Mouse (Mus musculus) heart, embryonic 13.5 days (tissue): ENCODE results near the gene Susd4. TPM values are rescaled to one million over a fixed set of nuclear protein-coding genes. Genes with fewer than 3 reads are reported as not detected.

Experiments
- ATAC-seq: fragments of 200-750 bp; cut with Nextera tagmentation; 2 replicates; pipeline ENCODE4 v1.8.0; 2017; ENCODE audit warnings: moderate TSS enrichment; ENCODE audit not compliant: insufficient number of reproducible peaks, low FRiP score, low TSS enrichment; ENCODE audit errors: extremely low read depth
- H3K27ac ChIP-seq: fragments of 300-500 bp; sonication (generic); replicated peaks from 2 replicates; pipeline ENCODE4 v1.5.1; 2015; ENCODE audit warnings: moderate library complexity, mild to moderate bottlenecking, inconsistent platforms
- H3K27me3 ChIP-seq: fragments of 300-500 bp; sonication (generic); replicated peaks from 2 replicates; pipeline ENCODE4 v1.6.1; 2015; ENCODE audit warnings: mild to moderate bottlenecking, inconsistent platforms
- H3K36me3 ChIP-seq: fragments of 300-500 bp; sonication (generic); 2 replicates; pipeline ENCODE4 v1.6.1; 2015; ENCODE audit warnings: mild to moderate bottlenecking, inconsistent platforms
- H3K4me1 ChIP-seq: fragments of 300-500 bp; sonication (generic); 2 replicates; pipeline ENCODE4 v1.6.1; 2015; ENCODE audit warnings: inconsistent platforms
- H3K4me2 ChIP-seq: fragments of 300-500 bp; sonication (generic); 2 replicates; pipeline ENCODE4 v1.6.1; 2015; ENCODE audit warnings: inconsistent platforms, mild to moderate bottlenecking, moderate library complexity
- H3K4me3 ChIP-seq: fragments of 300-500 bp; sonication (generic); 2 replicates; pipeline ENCODE4 v1.5.1; 2015; ENCODE audit warnings: moderate library complexity, mild to moderate bottlenecking, inconsistent platforms
- H3K9ac ChIP-seq: fragments of 300-500 bp; sonication (generic); 2 replicates; pipeline ENCODE4 v1.6.1; 2015; ENCODE audit warnings: inconsistent platforms, mild to moderate bottlenecking, moderate library complexity
- H3K9me3 ChIP-seq: fragments of 300-500 bp; sonication (generic); 2 replicates; pipeline ENCODE4 v1.6.1; 2016; ENCODE audit warnings: inconsistent platforms
- WGBS: fragments of 180-500 bp; shearing (Covaris S2); methylation state at CpG from one replicate; pipeline ENCODE4 v1.1.7; 2015; ENCODE audit warnings: mixed read lengths; 5-methylcytosine and 5-hydroxymethylcytosine counted together
- polyA plus RNA-seq: library from polyadenylated mRNA; unstranded; fragments of >200 nt; fragmentation: Nextera tagmentation; extraction: Ambion mirVana; gene quantifications from 2 replicates; pipeline ENCODE4 v1.2.1, GENCODE M21; 2015

Susd4 gene
- polyA plus RNA-seq, 1 experiment from 2014 or later: 5.5 TPM

GRCm38 (mm10) chr1:182818931-182819330 lies 55.3 kb downstream of the Susd4 start:
- no peak for ATAC-seq
- Histone ChIP-seq H3K4me1 (peaks cover 40% of the 10 kb centered on the region), H3K36me3 (no peaks in the 10 kb centered on the region), H3K9ac (peak overlapping the region; percentile 37; the same call in 1 of the 2 replicates), H3K27me3 (no peaks in the 10 kb centered on the region), H3K4me2 (peak overlapping the region; percentile 18), H3K9me3 (no peaks in the 10 kb centered on the region), H3K27ac (no peak overlapping the region), H3K4me3 (no peak overlapping the region)
- 14% methylated on average over 10 of the region's 10 CpGs for WGBS

- H3K9ac ChIP-seq: no peak overlapping the region
- 65% methylated on average over 10 of the region's 10 CpGs for WGBS
Measured at GRCm38 (mm10) chr1:182822729-182823128, 59.1 kb downstream of the Susd4 start.

GRCm38 (mm10) chr1:182823723-182824421 lies 60.2 kb downstream of the Susd4 start:
- Histone ChIP-seq H3K36me3 (no peaks in the 10 kb centered on the region), H3K9ac (no peak overlapping the region), H3K4me1 (peaks cover 6% of the 10 kb centered on the region), H3K4me2 (no peak overlapping the region), H3K27me3 (no peaks in the 10 kb centered on the region; the same call in 1 of the 2 replicates), H3K9me3 (no peaks in the 10 kb centered on the region), H3K4me3 (no peak overlapping the region), H3K27ac (no peak overlapping the region)
- ATAC-seq: no peak
- WGBS: 58% methylated on average over 21 of the region's 21 CpGs

More at GRCm38 (mm10) chr1:182822729-182823128, 59.1 kb downstream of the Susd4 start:
- peaks cover 17% of the 10 kb centered on the region for H3K4me1 ChIP-seq
- H3K4me3 ChIP-seq: no peak overlapping the region
- H3K4me2 ChIP-seq: no peak overlapping the region
- no peaks in the 10 kb centered on the region for H3K36me3 ChIP-seq
- ATAC-seq: no peak
- H3K27me3 ChIP-seq: no peaks in the 10 kb centered on the region; the same call in 1 of the 2 replicates
- H3K9me3 ChIP-seq: no peaks in the 10 kb centered on the region
- no peak overlapping the region for H3K27ac ChIP-seq

GRCm38 (mm10) chr1:182826557-182826956 lies 62.9 kb downstream of the Susd4 start:
- Histone ChIP-seq H3K36me3 (no peaks in the 10 kb centered on the region), H3K9ac (no peak overlapping the region), H3K27ac (no peak overlapping the region), H3K9me3 (no peaks in the 10 kb centered on the region), H3K4me3 (no peak overlapping the region), H3K4me2 (no peak overlapping the region), H3K27me3 (no peaks in the 10 kb centered on the region; the same call in 1 of the 2 replicates), H3K4me1 (no peaks in the 10 kb centered on the region; the same call in 1 of the 2 replicates)
- WGBS: 78% methylated on average over 3 of the region's 3 CpGs
- ATAC-seq: no peak

- Histone ChIP-seq H3K4me3 (no peak overlapping the region), H3K36me3 (no peaks in the 10 kb centered on the region), H3K9ac (no peak overlapping the region), H3K27ac (no peak overlapping the region), H3K4me2 (no peak overlapping the region), H3K27me3 (no peaks in the 10 kb centered on the region), H3K4me1 (peaks cover 8% of the 10 kb centered on the region), H3K9me3 (no peaks in the 10 kb centered on the region)
- no peak for ATAC-seq
- 81% methylated on average over 6 of the region's 6 CpGs for WGBS
Measured at GRCm38 (mm10) chr1:182838061-182838460, 74.4 kb downstream of the Susd4 start.

GRCm38 (mm10) chr1:182839332-182839929 lies 75.8 kb downstream of the Susd4 start:
- ATAC-seq: no peak
- no peak overlapping the region for H3K4me3 ChIP-seq
- H3K36me3 ChIP-seq: no peaks in the 10 kb centered on the region
- H3K27ac ChIP-seq: no peak overlapping the region
- 73% methylated on average over 4 of the region's 4 CpGs for WGBS
- peaks cover 8% of the 10 kb centered on the region for H3K4me1 ChIP-seq
- no peaks in the 10 kb centered on the region for H3K9me3 ChIP-seq
- no peaks in the 10 kb centered on the region for H3K27me3 ChIP-seq
- 0 out of 2 replicates have a peak overlapping the region, but pooled peaks have one; percentile 28 for H3K9ac ChIP-seq
- no peak overlapping the region for H3K4me2 ChIP-seq

- Histone ChIP-seq H3K9ac (no peak overlapping the region), H3K36me3 (no peaks in the 10 kb centered on the region), H3K9me3 (no peaks in the 10 kb centered on the region), H3K4me1 (peaks cover 8% of the 10 kb centered on the region), H3K4me2 (no peak overlapping the region), H3K27ac (no peak overlapping the region), H3K4me3 (no peak overlapping the region), H3K27me3 (no peaks in the 10 kb centered on the region)
- WGBS: 62% methylated on average over 6 of the region's 6 CpGs
- no peak for ATAC-seq
Measured at GRCm38 (mm10) chr1:182840011-182840410, 76.4 kb downstream of the Susd4 start.

GRCm38 (mm10) chr1:182840606-182841005 lies 76.9 kb downstream of the Susd4 start:
- WGBS: 82% methylated on average over 6 of the region's 6 CpGs
- Histone ChIP-seq H3K9me3 (no peaks in the 10 kb centered on the region), H3K36me3 (no peaks in the 10 kb centered on the region)

GRCm38 (mm10) chr1:182849556-182849955 lies 85.9 kb downstream of the Susd4 start:
- Histone ChIP-seq H3K9me3 (no peaks in the 10 kb centered on the region), H3K27ac (no peak overlapping the region), H3K4me3 (no peak overlapping the region), H3K9ac (no peak overlapping the region), H3K4me2 (peak overlapping the region; percentile 31; the same call in 1 of the 2 replicates), H3K4me1 (peaks cover 3% of the 10 kb centered on the region), H3K36me3 (no peaks in the 10 kb centered on the region), H3K27me3 (no peaks in the 10 kb centered on the region)
- no peak for ATAC-seq
- 35% methylated on average over 12 of the region's 12 CpGs for WGBS

More at GRCm38 (mm10) chr1:182840606-182841005, 76.9 kb downstream of the Susd4 start:
- no peak overlapping the region for H3K27ac ChIP-seq
- no peaks in the 10 kb centered on the region for H3K27me3 ChIP-seq
- no peak for ATAC-seq
- H3K9ac ChIP-seq: no peak overlapping the region
- no peak overlapping the region for H3K4me3 ChIP-seq
- no peak overlapping the region for H3K4me2 ChIP-seq
- H3K4me1 ChIP-seq: peaks cover 8% of the 10 kb centered on the region

GRCm38 (mm10) chr1:182850080-182850479 lies 86.4 kb downstream of the Susd4 start:
- ATAC-seq: no peak

GRCm38 (mm10) chr1:182852158-182852557 lies 88.5 kb downstream of the Susd4 start:
- Histone ChIP-seq H3K27ac (no peak overlapping the region), H3K4me3 (no peak overlapping the region), H3K9ac (no peak overlapping the region), H3K27me3 (0 out of 2 replicates have a peak, but pooled peaks cover 3% of the 10 kb centered on the region), H3K9me3 (no peaks in the 10 kb centered on the region), H3K4me1 (peaks cover 3% of the 10 kb centered on the region), H3K4me2 (no peak overlapping the region), H3K36me3 (no peaks in the 10 kb centered on the region)
- WGBS: 58% methylated on average over 6 of the region's 6 CpGs
- no peak for ATAC-seq

More at GRCm38 (mm10) chr1:182850080-182850479, 86.4 kb downstream of the Susd4 start:
- Histone ChIP-seq H3K27ac (no peak overlapping the region), H3K9ac (no peak overlapping the region), H3K9me3 (no peaks in the 10 kb centered on the region), H3K4me1 (peaks cover 3% of the 10 kb centered on the region), H3K27me3 (no peaks in the 10 kb centered on the region), H3K36me3 (no peaks in the 10 kb centered on the region), H3K4me3 (no peak overlapping the region), H3K4me2 (no peak overlapping the region)
- WGBS: 63% methylated on average over 1 of the region's 1 CpGs
